Mouse (Mus musculus): ENCODE data around the gene Klhl8. TPM values are rescaled to one million over a fixed set of nuclear protein-coding genes. Genes with fewer than 3 reads are reported as not detected.

The Klhl8 gene
- polyA plus RNA-seq, 1 experiment: 0.84 TPM

- 64% methylated on average over 5 of the region's 5 CpGs for WGBS
- TF ChIP-seq POLR2A (IDR thresholded peaks at IDR 0.05; ENCODE audit: low read depth, low read length) (no peak), CTCF (IDR thresholded peaks at IDR 0.05; ENCODE audit: extremely low read depth, insufficient read length, insufficient replicate concordance, low read depth, low read length) (no peak)
- Histone ChIP-seq H3K36me3 (ENCODE audit: control insufficient read depth, insufficient read depth, low read length) (peaks cover 11% of the 10 kb centered on the region), H3K4me3 (ENCODE audit: low read depth, low read length) (no peak overlapping the region), H3K27me3 (ENCODE audit: control insufficient read depth, insufficient read depth, low read length) (no peaks in the 10 kb centered on the region), H3K4me1 (ENCODE audit: control insufficient read depth, insufficient read depth, insufficient read length, low read length) (peaks cover 27% of the 10 kb centered on the region), H3K27ac (ENCODE audit: insufficient read depth, low read depth, low read length) (no peak overlapping the region)
Observed at GRCm38 (mm10) chr5:103813291-103813690, 97.8 kb downstream of the Klhl8 start.

Other genes starting within 250 kb of the Klhl8 start
- 7.6 and 16.7 TPM in 2 replicates for gene Aff1, start 218.9 kb downstream of the Klhl8 start, polyA plus RNA-seq (2012; rRNA removed)
- gene Hsd17b13, start 66.2 kb upstream of the Klhl8 start, polyA plus RNA-seq (2012; rRNA removed): 5.7 and 6.0 TPM in 2 replicates
- gene Hsd17b11, start 110.7 kb upstream of the Klhl8 start, polyA plus RNA-seq (2012; rRNA removed): 46.9 and 109 TPM in 2 replicates
- 24.6 and 58.0 TPM in 2 replicates for gene Nudt9, start 135.0 kb upstream of the Klhl8 start, polyA plus RNA-seq (2012; rRNA removed)
- not detected in 2 replicates for gene Gm17660, start 166.3 kb upstream of the Klhl8 start, polyA plus RNA-seq (2012; rRNA removed)
- gene Sparcl1, start 202.5 kb upstream of the Klhl8 start, polyA plus RNA-seq (2012; rRNA removed): 24.3 and 28.8 TPM in 2 replicates

Data from small intestine, adult 2 months (tissue).